Mouse (Mus musculus) megakaryocyte, embryonic 14.5 days (primary cell): Measurements from ENCODE around the gene Xrcc6.

ENCODE experiments used
- FLI1 ChIP-seq: IDR thresholded peaks from 2 replicates; pipeline ENCODE4 v1.6.1; 2012; ENCODE audit warnings: low read length, inconsistent platforms, mixed read lengths
- GATA1 ChIP-seq: IDR thresholded peaks from 3 replicates; pipeline ENCODE4 v1.6.1; 2012; ENCODE audit warnings: mixed read lengths, low read length, inconsistent platforms, borderline replicate concordance

- TF ChIP-seq GATA1: no peak
- no peak for TF ChIP-seq FLI1
These were observed 99.6 kb downstream of the Xrcc6 start for GRCm38 (mm10) chr15:82087266-82087665.
